Mouse (Mus musculus): ENCODE measurements at regions not wholly inside any gene's neighbourhood (a gene's known extent, or its start where the extent isn't known, plus 50 kb on each side); places are given as distances from the start of the nearest gene placed in this dataset.

DNA sequence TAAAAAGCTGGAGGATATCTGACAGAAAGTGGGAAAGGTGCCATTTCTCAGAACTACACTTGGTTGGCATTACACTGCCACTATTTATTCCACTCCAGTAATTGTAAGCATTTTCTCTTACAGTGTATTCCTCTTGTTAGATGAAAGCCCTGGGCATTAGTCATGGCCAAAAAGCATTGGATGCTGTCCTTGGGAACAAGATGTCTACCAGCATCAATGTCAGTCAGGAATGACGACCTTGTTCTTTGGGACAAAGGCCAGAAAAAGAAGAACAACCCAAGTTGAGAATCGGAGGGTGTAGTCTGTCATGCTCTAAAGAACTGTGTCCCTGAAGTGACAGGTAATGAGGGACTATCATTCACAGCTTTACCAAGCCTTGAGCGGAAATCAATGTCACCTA lies 662.1 kb upstream of the Gm10800 start:
- Histone ChIP-seq H3K4me2 (replicated peaks; ENCODE audit: low read depth) (no peak overlapping the region), H3K4me1 (replicated peaks; ENCODE audit: control insufficient read depth, insufficient read depth, low read length) (no peaks in the 10 kb centered on the region), H3K36me3 (ENCODE audit: control insufficient read depth, insufficient read depth) (no peaks in the 10 kb centered on the region), H3K4me3 (ENCODE audit: low read depth, low read length) (no peak overlapping the region), H3K9ac (ENCODE audit: low read depth, low read length) (no peak overlapping the region), H3K27me3 (replicated peaks; ENCODE audit: control insufficient read depth, insufficient read depth, low read length) (no peaks in the 10 kb centered on the region), H3K9me3 (ENCODE audit: control insufficient read depth) (no peaks in the 10 kb centered on the region), H3K27ac (ENCODE audit: low read depth, low read length) (no peak overlapping the region)
- TF ChIP-seq CTCF (IDR thresholded peaks at IDR 0.05; ENCODE audit: low read depth): no peak
- WGBS: 68% methylated on average over 3 of the region's 3 CpGs
- no peak for ATAC-seq

Measured in intestine, postnatal 0 days (tissue).